Mouse (Mus musculus): ENCODE measurements at regions not wholly inside any gene's neighbourhood (a gene's known extent, or its start where the extent isn't known, plus 50 kb on each side); places are given as distances from the start of the nearest gene placed in this dataset.

DNA sequence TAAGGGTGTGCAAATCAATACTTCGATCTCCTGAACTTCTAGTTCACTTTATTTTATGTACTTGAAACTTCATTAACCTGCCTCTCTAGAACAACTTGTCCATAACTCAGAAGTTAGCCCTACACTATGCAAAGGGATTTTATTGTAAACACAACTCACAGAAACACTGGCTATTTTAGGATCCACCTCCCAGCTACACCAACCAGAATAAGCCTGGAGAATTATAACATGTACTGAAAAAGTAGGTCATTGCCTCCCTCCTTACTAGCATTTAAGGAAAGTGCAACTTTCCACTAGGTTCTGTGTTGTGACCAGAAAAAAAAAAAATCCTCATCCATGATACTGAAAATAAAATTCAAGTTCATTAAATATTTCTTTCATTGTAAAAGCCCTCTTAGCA, 382.0 kb upstream of the Sptlc3 start:
- TF ChIP-seq CTCF (IDR thresholded peaks at IDR 0.05; ENCODE audit: borderline replicate concordance, insufficient read depth, low read depth, low read length), result no peak
- TF ChIP-seq POLR2A (IDR thresholded peaks at IDR 0.05; ENCODE audit: borderline replicate concordance, insufficient read depth, low read length), result no peak

All from cerebellum, adult 2 months (tissue).